Mouse (Mus musculus): ENCODE measurements around the gene Dusp18. TPM values are rescaled to one million over a fixed set of nuclear protein-coding genes. Genes with fewer than 3 reads are reported as not detected.

Gene Dusp18
- total RNA-seq, 2 experiments from 2014 or later: 28.3 to 48.8 TPM

DNA sequence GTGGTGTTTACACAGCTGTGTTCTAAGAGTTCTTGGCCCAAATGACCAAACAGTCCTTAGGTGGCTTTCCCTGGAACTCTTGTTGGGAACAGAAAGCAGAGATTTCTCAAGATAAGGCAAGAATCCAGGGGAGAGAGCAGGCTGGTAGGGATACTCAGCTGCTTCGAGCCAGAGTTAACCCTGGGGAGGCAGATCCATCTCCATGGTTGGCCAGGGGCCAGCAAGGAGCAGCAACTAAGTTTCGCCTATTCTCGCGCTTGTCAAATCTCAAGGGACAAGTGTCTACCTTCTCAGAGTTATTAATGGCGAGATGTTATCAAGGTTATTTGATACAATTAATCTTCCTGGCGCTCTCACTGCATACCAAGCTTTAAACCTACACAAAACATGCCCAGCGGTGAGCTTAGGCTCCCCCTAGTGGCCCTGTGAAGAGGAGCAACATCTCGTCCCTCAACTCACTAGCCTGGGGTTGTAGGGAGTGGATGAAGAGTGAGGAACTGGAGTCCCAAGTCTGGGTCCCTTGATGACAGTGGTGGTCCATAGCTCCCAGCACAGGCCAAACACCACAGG lies 26.3 kb downstream of the Dusp18 start:
- DNase-seq: peak; percentile 37 to 49
- intact Hi-C loops (cut with DNase I): no loop called here

DNA sequence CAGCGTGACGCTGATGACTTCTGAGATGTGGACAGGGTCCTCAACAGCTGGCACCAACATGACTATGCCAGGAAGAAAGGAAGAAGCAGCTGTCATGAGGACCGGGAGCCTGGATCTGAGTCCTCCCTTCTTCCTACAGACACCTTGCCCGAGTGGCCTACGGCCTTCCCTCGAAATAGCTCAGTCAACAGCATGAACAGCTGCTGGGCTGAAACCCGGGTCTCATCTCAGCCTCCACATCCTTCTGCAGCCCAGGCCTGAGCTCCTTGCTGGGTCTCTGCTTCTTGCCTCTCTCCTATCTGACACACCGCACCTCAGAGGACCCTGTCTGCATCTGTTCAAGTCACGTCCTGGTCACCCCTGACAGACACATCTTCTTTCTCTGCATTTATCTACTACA lies 27.1 kb downstream of the Dusp18 start:
- DNase-seq: no peak
- intact Hi-C loops (cut with DNase I): no loop called here

DNA sequence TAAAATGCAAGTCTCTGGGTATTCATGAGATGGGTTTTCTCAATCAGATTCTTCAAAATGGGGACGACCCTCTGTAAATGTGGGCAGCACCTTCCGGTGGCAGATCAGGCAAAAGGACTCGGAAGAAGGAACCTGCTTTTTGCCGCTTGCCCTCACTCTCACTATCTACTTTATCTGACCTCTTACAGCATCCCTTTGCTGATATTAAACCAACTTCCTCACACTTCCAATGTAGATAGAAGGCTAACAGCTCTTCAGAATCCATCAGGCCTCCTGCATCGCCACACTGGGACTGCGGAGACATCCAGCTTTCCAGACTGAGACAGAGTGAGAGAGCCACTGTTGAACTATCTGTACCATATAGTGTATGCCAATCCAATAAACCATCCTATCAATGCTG lies 27.7 kb downstream of the Dusp18 start:
- no peak for DNase-seq
- intact Hi-C loops (cut with DNase I): no loop called here

DNA sequence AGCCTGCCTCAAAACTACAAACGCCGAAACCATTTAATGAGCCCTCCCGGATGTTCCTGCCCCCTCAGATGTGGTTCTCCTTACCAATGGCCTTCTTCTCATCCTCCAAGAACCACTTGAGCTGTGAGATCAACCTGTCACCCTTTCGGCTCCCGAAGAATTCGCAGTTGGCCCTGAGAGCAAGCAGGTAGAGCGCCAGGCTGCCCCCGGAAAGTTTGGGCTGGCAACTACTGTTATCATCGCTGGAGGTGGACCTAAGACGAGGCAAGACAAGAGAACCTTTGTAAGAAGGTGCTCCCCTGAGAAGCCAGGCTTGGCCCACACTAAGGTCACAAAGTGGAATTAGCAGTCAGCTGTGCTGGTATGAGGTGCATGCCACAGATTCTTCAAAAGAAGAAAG lies 30.9 kb downstream of the Dusp18 start:
- intact Hi-C loops (cut with DNase I): no loop called here
- no peak for DNase-seq

DNA sequence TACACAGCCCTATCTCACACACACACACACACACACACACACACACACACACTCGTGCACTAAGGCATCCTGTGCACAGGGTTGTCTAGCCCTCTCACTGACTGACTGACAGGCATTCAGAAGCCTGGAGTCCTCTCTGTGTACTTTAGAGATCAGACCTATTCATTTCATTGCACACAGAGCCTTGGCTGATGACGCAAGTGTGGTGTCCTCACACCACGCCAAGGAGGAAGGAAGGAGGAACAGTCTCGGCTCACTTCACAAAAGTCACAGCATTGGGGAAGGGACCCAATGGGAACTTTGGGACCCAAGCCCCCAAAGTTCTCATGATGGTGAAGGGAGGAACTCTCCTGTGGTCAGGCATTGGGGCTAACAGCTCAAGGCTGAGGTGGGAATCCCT lies 35.0 kb downstream of the Dusp18 start:
- intact Hi-C loops (cut with DNase I): no loop called here
- peak in 1 of 2 experiments; percentile 21 for DNase-seq

DNA sequence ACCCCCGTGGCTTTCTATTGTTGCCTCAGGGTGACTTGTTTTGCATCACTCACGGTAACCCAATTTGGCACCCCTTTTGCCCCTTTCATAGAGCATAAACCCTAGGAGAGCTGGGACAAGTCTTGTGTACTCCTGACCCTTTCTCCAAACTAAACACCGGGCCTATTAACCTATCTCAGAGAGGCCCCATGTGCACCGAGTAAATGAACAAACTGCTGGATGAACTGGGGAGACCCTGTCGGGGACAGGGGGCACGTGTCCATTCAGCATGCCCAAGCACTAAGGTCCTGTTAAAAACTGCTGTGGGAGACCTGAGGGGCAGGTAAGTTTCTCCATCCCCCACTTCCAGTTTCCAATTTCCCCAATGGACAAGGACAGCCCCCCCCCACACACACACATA lies 35.9 kb downstream of the Dusp18 start:
- intact Hi-C loops (cut with DNase I): no loop called here
- no peak for DNase-seq

DNA sequence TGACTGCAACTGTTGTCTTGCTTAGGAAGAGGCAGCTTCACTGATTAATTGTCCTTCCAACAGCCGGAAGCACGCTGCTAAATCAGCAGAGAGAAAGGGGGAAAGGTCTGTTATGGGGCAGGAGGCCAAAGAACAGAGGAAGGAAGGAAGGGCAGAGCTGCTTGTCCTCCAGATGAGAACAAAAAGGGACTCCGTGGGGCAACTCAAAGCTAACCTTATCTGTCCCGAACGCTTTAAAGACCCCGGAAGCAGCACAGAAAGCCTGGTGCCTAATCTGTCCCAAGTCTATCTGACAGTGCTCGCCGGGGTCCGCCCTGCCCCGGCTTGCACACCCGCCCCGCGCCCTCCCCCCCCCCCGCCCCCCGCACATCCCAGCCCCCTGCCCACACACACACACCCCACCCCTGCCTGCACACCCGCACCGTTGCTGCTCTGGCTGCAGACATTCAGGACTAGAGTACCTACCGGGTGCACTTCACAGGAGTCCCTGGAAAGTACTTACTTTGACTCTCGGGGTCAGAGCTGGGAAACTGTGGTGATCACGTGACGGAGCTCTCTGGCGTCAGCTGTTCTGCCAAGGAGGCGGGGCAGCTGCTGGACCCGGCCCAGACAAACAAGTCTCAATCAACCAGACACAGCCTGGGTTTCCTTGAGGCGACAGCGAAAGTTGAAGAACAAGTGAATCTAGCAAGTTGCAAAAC lies 36.6 kb downstream of the Dusp18 start, which contains the start of gene Tcn2:
Tcn2 (minus strand) TSS at position 649 of the 701 bp plus-strand sequence.
- intact Hi-C loops (cut with DNase I): loop anchor here (2.0 kb wide), 1 partner anchor 31 kb away; the partner anchor contains the start of gene Pes1
- peak; percentile 88 to 90 for DNase-seq

DNA sequence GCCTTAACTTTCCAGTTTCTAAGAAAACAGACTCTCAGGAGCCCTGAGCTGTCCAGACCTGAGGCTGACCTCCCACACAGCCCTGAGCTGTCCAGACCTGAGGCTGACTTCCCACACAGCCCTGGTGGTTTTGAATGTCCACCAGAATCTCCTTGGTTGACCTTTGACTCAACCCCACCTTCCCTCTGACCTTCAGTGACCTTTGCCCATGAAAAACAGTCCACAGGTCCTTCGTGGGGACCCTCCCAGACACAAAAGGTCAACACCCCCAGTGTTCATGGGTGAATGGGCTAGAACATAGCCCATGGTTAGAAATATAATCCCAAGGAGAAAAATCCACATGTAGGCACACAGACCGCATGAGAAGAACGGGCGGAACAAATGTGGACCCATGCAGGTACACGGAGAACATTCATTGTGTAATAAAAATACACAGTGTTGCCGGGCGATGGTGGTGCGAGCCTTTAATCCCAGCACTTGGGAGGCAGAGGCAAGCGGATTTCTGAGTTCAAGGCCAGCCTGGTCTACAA lies 38.8 kb downstream of the Dusp18 start:
- no peak for DNase-seq

DNA sequence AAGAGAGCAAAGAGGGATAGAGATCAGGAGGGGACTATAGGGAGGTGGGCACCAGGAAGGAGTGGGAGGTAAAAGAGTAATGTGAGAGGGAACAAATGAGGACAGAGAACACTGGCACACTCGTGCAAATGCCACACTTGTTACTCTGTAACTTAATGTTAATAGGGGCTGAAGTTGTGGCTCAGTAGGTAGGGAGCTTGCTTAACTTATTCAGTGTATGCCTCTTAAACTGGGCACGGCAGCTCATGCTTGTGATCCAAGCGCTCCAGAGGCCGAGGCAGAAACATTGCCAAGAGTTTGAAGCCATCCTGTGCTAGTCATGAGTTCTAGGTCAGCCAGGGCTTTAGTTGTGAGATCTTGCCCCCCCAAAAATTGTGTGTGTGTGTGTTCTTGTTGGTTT lies 40.1 kb downstream of the Dusp18 start:
- intact Hi-C loops (cut with DNase I): no loop called here
- no peak for DNase-seq

More for the DNA sequence above, 38.8 kb downstream of the Dusp18 start:
- intact Hi-C loops (cut with DNase I): loop anchor here (2.0 kb wide), 1 partner anchor 29 kb away; the partner anchor contains the start of gene Pes1

DNA sequence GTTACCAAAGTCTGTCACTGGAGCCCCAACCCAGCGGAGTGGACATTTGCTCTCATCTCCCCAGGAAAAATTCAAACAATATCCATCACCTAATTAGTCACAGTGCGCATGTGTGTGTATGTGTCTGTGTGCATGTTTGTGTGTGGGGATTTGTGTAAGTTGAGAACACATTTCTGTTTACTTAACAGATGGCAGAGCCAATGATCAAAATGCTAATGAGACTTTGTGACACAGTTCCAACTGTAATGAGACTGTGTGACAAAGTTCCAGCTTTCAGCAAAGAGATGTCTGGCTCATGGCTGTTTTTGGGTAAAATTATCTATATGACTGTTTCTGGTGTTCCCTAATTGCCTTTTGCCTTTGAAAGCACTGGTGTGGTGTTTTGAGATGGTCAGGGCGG lies 41.3 kb downstream of the Dusp18 start:
- DNase-seq: no peak
- intact Hi-C loops (cut with DNase I): no loop called here

DNA sequence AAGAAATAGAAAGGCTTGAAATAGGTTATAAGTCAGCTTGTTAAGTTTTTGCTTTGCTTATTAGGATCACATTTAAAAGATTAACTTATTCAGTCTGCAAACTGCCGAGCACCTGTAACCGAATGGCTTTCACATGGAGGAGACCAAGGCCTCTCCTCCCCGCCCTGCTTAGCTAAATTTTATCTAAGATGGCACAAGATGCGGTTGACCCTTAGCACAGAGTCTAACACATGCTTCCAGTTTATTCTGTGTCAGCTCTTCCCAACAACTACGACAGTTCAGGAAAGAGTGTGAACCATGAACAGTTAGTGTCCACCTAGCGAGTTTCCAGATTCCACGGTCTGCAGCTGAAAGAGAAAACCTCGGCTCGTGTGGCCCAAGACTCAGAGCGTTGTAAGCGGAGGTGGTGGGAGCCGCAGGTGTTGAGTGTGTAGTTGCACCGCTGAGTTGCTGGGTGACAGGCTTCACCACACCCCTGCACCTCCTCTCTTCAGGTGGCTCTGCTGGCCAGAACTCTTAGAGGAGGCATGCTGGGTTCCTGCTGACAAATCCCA lies 42.4 kb downstream of the Dusp18 start:
- DNase-seq: no peak
- intact Hi-C loops (cut with DNase I): no loop called here

DNA sequence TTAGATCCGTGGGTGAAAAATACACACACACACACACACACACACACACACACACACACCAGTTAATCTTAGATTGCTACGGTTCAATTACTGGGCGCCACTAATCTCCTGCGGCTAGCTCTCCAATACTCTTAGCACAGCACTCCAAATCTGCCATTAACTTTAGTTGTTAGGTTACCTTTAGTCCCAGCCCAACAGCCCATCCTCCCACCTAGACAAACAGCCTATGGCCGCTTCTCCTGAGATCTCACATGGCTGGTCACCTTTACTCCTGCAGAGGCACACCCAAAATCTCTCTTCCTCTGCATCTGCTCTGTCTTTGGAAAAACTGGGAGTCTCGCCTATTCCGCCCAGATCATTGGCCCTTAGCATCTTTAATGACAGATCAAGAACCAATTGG lies 46.3 kb downstream of the Dusp18 start:
- DNase-seq: no peak
- intact Hi-C loops (cut with DNase I): no loop called here

DNA sequence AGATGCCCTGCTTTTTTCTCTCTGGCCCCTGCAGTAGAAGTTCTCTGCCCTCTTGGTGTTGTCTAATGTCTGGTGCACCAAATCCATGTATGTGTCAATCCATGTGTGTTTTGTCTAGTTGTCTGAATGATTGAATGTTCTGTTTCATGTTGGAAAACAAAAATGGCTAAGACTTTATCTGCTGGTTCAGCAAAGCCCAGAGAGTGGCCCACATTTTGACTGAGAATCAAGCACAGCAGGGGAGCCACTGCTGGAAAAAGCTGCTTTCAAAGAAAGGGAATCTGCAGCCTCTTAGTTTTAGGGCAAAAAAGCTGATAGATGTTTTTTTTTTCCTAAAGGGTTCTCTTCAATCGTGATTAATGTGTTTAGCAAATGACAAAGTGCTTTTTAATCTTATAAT lies 51.3 kb downstream of the Dusp18 start:
- DNase-seq: no peak
- intact Hi-C loops (cut with DNase I): no loop called here

Other genes with a start within 250 kb of the Dusp18 start
- 10 to 100 TPM; 18.7 to 22.0 TPM for gene Morc2a, start 246.0 kb upstream of the Dusp18 start, total RNA-seq (2021)
- 10 to 100 TPM; 14.1 to 14.3 TPM for gene Osbp2, start 31.3 kb upstream of the Dusp18 start, total RNA-seq (2021)
- gene 4921536K21Rik, start 142 bp upstream of the Dusp18 start, total RNA-seq (2021): under 1 TPM; 0.54 to 0.92 TPM
- 1 to 10 TPM; 5.3 to 5.5 TPM for gene Slc35e4, start 19.4 kb downstream of the Dusp18 start, total RNA-seq (2021)
- 10 to 100 TPM; 43.7 to 52.1 TPM for gene Tcn2, start 36.9 kb downstream of the Dusp18 start, total RNA-seq (2021)
- 10 to 100 TPM; 27.9 to 29.2 TPM for gene Pes1, start 68.7 kb downstream of the Dusp18 start, total RNA-seq (2021)
- not detected for gene 4930556J24Rik, start 81.5 kb downstream of the Dusp18 start, total RNA-seq (2021)
- gene Gal3st1, start 88.4 kb downstream of the Dusp18 start, total RNA-seq (2021): under 1 TPM; 0.19 to 0.22 TPM
- under 1 TPM; 0.36 to 0.57 TPM for gene Sec14l4, start 136.2 kb downstream of the Dusp18 start, total RNA-seq (2021)
- gene Sec14l3, start 169.6 kb downstream of the Dusp18 start, total RNA-seq (2021): not detected
- gene Mtfp1, start 200.2 kb downstream of the Dusp18 start, total RNA-seq (2021): 100 to 1,000 TPM; 115 to 136 TPM
- gene Sec14l2, start 228.2 kb downstream of the Dusp18 start, total RNA-seq (2021): under 1 TPM; 0.69 to 0.87 TPM
- gene Rnf215, start 240.0 kb downstream of the Dusp18 start, total RNA-seq (2021): 10 to 100 TPM; 14.0 to 15.1 TPM

Data from heart, postnatal 36 days (tissue).